Mouse (Mus musculus): Measurements from ENCODE around the gene Gapdh. TPM values are rescaled to one million over a fixed set of nuclear protein-coding genes. Genes with fewer than 3 reads are reported as not detected.

The Gapdh gene
- polyA plus RNA-seq, 1 experiment from 2014 or later = 2,787 TPM

DNA sequence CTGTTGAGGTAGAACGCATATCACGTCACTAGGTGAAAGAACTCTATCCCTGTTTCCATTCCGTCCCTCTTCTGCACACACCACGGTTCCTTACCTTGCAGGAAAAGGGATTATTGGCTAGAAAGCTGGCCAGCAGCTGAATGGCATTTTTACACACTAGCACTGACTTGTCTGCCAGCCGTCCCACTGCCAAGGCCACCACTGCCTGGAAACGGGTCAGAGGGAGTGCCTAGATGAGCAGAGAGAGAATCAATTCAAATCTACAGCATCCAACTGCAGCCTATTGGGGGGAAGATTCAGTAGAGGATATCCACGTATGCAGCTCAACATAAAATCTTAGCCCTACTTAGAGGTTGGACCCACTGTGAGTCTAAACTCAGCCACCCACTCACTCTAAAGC lies 13.3 kb upstream of the Gapdh start:
- H3K27ac ChIP-seq (replicated peaks; ENCODE audit: low read depth, low read length) = no peak overlapping the region
- ATAC-seq (ENCODE audit: insufficient number of reproducible peaks, low FRiP score, low TSS enrichment, low read depth) = no peak
- no peak overlapping the region for H3K4me2 ChIP-seq (ENCODE audit: low read depth, severe bottlenecking)
- DNase-seq (ENCODE audit: low spot score) = no peak
- no peaks in the 10 kb centered on the region for H3K27me3 ChIP-seq (ENCODE audit: control insufficient read depth, insufficient read depth, low read length)
- no peaks in the 10 kb centered on the region for H3K4me1 ChIP-seq (ENCODE audit: control insufficient read depth, insufficient read depth, low read length)
- H3K9me3 ChIP-seq (ENCODE audit: control insufficient read depth, low read length) = no peaks in the 10 kb centered on the region
- H3K36me3 ChIP-seq (ENCODE audit: control insufficient read depth, insufficient read depth, low read length) = peaks cover 71% of the 10 kb centered on the region
- 88% methylated on average over 7 of the region's 7 CpGs for WGBS
- no peak overlapping the region for H3K4me3 ChIP-seq (ENCODE audit: low read depth, low read length)
- no peak overlapping the region for H3K9ac ChIP-seq (ENCODE audit: low read length)

DNA sequence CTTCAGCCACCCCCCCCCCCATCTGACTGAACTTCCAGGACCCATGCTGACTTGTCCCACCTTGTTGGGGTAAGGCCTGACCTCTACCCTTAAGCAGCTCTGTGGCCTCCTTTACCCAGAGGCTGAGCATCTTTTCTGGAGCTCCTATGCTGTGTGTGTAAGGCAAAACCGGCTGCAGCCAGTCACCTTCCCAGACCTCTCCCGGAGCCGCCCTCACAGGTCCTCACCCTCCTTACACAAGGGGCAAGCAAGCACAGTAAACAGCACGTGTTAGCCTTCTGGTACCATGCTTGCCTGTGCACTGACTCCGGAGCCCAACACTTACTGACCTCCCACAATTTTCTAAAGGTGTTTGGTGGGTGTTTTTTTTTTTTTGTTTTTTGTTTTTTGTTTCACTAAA lies 9.2 kb upstream of the Gapdh start:
- no peak overlapping the region for H3K9ac ChIP-seq (ENCODE audit: low read length)
- H3K4me3 ChIP-seq (ENCODE audit: low read depth, low read length) = no peak overlapping the region
- no peaks in the 10 kb centered on the region for H3K9me3 ChIP-seq (ENCODE audit: control insufficient read depth, low read length)
- no peak overlapping the region for H3K4me2 ChIP-seq (ENCODE audit: low read depth, severe bottlenecking)
- H3K4me1 ChIP-seq (ENCODE audit: control insufficient read depth, insufficient read depth, low read length) = no peaks in the 10 kb centered on the region
- 89% methylated on average over 5 of the region's 5 CpGs for WGBS
- H3K36me3 ChIP-seq (ENCODE audit: control insufficient read depth, insufficient read depth, low read length) = peaks cover 81% of the 10 kb centered on the region
- no peak overlapping the region for H3K27ac ChIP-seq (replicated peaks; ENCODE audit: low read depth, low read length)
- ATAC-seq (ENCODE audit: insufficient number of reproducible peaks, low FRiP score, low TSS enrichment, low read depth) (no peak), DNase-seq (ENCODE audit: low spot score) (no peak)
- no peaks in the 10 kb centered on the region for H3K27me3 ChIP-seq (ENCODE audit: control insufficient read depth, insufficient read depth, low read length)

DNA sequence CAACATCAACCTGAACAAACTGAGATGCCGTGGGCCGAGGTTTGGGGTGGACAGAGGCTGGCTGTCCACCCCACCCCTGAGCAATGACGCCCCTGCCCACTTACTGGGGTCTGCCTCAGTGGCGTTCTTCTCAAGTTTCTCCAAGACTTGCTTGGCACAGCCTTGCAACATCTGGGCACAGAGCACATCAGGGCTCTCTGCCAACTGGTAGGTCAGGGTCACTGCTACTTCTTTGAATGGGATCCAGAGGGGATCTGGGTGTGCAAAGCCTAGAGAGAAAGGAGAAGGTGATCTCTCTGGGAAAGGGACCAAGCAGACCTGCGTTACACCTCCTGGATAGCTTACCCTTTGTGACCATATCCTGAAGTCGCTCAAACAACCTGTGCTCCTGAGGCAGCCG lies 7.0 kb upstream of the Gapdh start:
- Histone ChIP-seq H3K27ac (replicated peaks; ENCODE audit: low read depth, low read length) (no peak overlapping the region), H3K9ac (ENCODE audit: low read length) (no peak overlapping the region), H3K4me3 (ENCODE audit: low read depth, low read length) (no peak overlapping the region), H3K9me3 (ENCODE audit: control insufficient read depth, low read length) (no peaks in the 10 kb centered on the region), H3K4me2 (ENCODE audit: low read depth, severe bottlenecking) (no peak overlapping the region), H3K27me3 (ENCODE audit: control insufficient read depth, insufficient read depth, low read length) (no peaks in the 10 kb centered on the region), H3K4me1 (ENCODE audit: control insufficient read depth, insufficient read depth, low read length) (no peaks in the 10 kb centered on the region), H3K36me3 (ENCODE audit: control insufficient read depth, insufficient read depth, low read length) (peaks cover 82% of the 10 kb centered on the region)
- DNase-seq (ENCODE audit: low spot score) = no peak
- WGBS = 93% methylated on average over 7 of the region's 7 CpGs
- ATAC-seq (ENCODE audit: insufficient number of reproducible peaks, low FRiP score, low TSS enrichment, low read depth) = no peak

DNA sequence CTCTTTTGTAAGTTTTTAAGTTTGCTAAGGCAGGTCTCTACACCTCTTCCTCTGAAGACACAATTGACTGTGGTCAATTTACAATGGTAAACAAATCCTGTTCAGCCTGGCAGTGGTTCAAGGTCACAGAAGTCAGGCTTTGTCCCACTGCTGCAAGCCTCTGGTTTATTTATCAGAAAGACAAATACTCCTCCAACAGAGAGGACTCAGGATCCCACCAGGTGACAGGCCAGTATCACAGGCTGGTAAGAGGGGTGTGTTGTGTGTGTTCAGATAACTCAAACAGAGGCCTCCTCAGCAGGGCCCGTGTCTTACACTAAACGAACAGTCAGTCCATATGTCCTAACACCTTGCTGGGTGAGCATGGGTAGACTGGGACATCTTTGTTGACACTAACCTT lies 6.2 kb upstream of the Gapdh start:
- Histone ChIP-seq H3K4me2 (ENCODE audit: low read depth, severe bottlenecking) (no peak overlapping the region), H3K27me3 (ENCODE audit: control insufficient read depth, insufficient read depth, low read length) (no peaks in the 10 kb centered on the region), H3K4me1 (ENCODE audit: control insufficient read depth, insufficient read depth, low read length) (peaks cover 3% of the 10 kb centered on the region), H3K27ac (replicated peaks; ENCODE audit: low read depth, low read length) (no peak overlapping the region), H3K36me3 (ENCODE audit: control insufficient read depth, insufficient read depth, low read length) (peaks cover 77% of the 10 kb centered on the region), H3K9me3 (ENCODE audit: control insufficient read depth, low read length) (no peaks in the 10 kb centered on the region), H3K9ac (ENCODE audit: low read length) (no peak overlapping the region), H3K4me3 (ENCODE audit: low read depth, low read length) (no peak overlapping the region)
- DNase-seq (ENCODE audit: low spot score) (no peak), ATAC-seq (ENCODE audit: insufficient number of reproducible peaks, low FRiP score, low TSS enrichment, low read depth) (no peak)
- WGBS = 85% methylated on average over 2 of the region's 2 CpGs

DNA sequence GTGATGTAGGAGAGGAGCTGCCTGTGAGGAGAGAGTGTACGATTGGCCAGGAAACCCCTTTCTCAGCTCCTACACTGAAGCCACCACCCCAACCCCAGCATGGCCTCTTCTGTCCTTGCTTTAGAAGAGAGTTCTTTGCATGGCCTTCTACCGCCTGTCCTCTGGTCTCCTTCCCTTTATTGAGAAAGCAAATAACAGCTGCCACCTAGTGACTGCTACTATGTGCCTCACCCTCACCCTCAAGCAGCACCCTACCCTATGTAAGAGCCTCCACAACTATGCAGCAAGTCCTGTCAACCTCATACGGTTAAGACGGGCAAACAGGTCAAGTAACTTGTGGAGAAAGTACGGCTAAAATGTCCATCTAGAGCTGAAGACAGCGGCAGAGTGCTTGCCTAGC lies 3.9 kb upstream of the Gapdh start:
- Histone ChIP-seq H3K4me2 (ENCODE audit: low read depth, severe bottlenecking) (no peak overlapping the region; the same call in 1 of the 2 replicates), H3K27me3 (ENCODE audit: control insufficient read depth, insufficient read depth, low read length) (no peaks in the 10 kb centered on the region), H3K4me1 (ENCODE audit: control insufficient read depth, insufficient read depth, low read length) (peaks cover 16% of the 10 kb centered on the region), H3K36me3 (ENCODE audit: control insufficient read depth, insufficient read depth, low read length) (peaks cover 59% of the 10 kb centered on the region), H3K9me3 (ENCODE audit: control insufficient read depth, low read length) (no peaks in the 10 kb centered on the region), H3K9ac (ENCODE audit: low read length) (no peak overlapping the region), H3K4me3 (ENCODE audit: low read depth, low read length) (no peak overlapping the region), H3K27ac (replicated peaks; ENCODE audit: low read depth, low read length) (no peak overlapping the region)
- ATAC-seq (ENCODE audit: insufficient number of reproducible peaks, low FRiP score, low TSS enrichment, low read depth) = no peak
- WGBS = 89% methylated on average over 6 of the region's 6 CpGs
- no peak for DNase-seq (ENCODE audit: low spot score)

DNA sequence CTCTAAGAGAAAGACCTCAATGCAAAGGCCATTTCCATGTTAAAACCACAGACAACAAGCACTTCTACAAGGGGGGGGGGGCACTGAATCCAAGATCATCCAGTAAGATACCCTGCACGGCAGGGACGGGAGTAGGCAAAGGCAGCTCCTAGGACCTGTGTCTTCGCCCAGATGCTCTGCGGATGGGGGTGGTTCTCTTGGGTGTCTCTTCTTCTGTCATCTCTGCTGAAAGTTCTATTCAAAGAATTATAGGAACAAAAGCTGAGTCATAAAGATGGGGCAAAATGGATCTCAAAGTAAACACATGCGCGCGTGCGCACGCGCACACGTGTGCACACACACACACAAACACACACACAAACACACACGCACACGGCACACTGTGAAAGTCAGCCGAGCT lies 1.8 kb upstream of the Gapdh start:
- Histone ChIP-seq H3K27me3 (ENCODE audit: control insufficient read depth, insufficient read depth, low read length) (no peaks in the 10 kb centered on the region), H3K36me3 (ENCODE audit: control insufficient read depth, insufficient read depth, low read length) (peaks cover 50% of the 10 kb centered on the region), H3K4me1 (ENCODE audit: control insufficient read depth, insufficient read depth, low read length) (peaks cover 24% of the 10 kb centered on the region), H3K4me3 (ENCODE audit: low read depth, low read length) (no peak overlapping the region), H3K9me3 (ENCODE audit: control insufficient read depth, low read length) (no peaks in the 10 kb centered on the region), H3K4me2 (ENCODE audit: low read depth, severe bottlenecking) (no peak overlapping the region), H3K9ac (ENCODE audit: low read length) (no peak overlapping the region), H3K27ac (replicated peaks; ENCODE audit: low read depth, low read length) (no peak overlapping the region)
- ATAC-seq (ENCODE audit: insufficient number of reproducible peaks, low FRiP score, low TSS enrichment, low read depth) (no peak), DNase-seq (ENCODE audit: low spot score) (no peak)
- 92% methylated on average over 14 of the region's 14 CpGs for WGBS

DNA sequence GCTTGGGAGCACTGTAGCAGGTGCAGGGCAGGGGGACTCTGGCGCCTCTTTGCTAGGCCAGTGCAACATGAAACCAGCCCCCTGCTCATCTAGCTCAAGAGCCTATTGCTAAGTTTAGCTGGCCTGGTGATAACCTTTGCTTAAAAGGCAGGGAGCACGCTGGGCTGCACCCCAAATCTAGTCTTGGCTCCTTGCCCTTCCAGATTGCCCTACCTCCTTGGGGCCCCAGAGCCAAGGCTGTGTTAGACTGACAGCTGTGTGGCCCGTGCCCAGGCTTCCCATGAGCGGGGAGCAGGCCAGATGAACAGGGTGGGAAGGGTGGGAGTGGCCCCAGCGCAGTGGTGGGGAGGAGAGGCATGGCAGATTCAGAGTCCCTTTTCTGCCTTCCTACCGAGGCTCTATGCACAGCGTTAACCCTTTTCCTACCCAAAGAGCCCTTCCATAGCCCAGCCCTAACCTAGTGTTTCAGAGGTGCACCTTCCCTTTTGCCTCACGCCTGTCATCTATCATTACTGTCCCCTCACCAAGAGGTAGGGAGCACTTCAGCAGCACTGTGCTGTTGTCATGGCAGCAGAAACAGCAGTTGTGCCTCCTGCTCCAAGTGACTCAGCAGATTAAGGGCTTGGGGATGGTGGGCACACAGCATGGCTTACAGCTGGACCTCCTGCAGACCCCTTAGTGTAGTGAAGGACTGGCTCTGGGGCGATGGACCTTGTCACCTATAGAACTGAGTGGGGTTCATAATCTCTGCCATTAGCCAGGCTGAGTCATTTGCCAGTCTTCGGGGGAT lies 789 bp upstream of the Gapdh start:
- Histone ChIP-seq H3K27me3 (ENCODE audit: control insufficient read depth, insufficient read depth, low read length) (no peaks in the 10 kb centered on the region), H3K4me3 (ENCODE audit: low read depth, low read length) (peak overlapping the region; percentile 2; the same call in 1 of the 2 replicates), H3K4me1 (ENCODE audit: control insufficient read depth, insufficient read depth, low read length) (peaks cover 24% of the 10 kb centered on the region), H3K36me3 (ENCODE audit: control insufficient read depth, insufficient read depth, low read length) (peaks cover 44% of the 10 kb centered on the region), H3K9ac (ENCODE audit: low read length) (no peak overlapping the region; the same call in 1 of the 2 replicates), H3K9me3 (ENCODE audit: control insufficient read depth, low read length) (no peaks in the 10 kb centered on the region), H3K27ac (replicated peaks; ENCODE audit: low read depth, low read length) (peak overlapping the region; percentile 66), H3K4me2 (ENCODE audit: low read depth, severe bottlenecking) (peak overlapping the region; percentile 96)
- 24% methylated on average over 10 of the region's 10 CpGs for WGBS
- DNase-seq (ENCODE audit: low spot score) (peak; percentile 42), ATAC-seq (ENCODE audit: insufficient number of reproducible peaks, low FRiP score, low TSS enrichment, low read depth) (no peak)

DNA sequence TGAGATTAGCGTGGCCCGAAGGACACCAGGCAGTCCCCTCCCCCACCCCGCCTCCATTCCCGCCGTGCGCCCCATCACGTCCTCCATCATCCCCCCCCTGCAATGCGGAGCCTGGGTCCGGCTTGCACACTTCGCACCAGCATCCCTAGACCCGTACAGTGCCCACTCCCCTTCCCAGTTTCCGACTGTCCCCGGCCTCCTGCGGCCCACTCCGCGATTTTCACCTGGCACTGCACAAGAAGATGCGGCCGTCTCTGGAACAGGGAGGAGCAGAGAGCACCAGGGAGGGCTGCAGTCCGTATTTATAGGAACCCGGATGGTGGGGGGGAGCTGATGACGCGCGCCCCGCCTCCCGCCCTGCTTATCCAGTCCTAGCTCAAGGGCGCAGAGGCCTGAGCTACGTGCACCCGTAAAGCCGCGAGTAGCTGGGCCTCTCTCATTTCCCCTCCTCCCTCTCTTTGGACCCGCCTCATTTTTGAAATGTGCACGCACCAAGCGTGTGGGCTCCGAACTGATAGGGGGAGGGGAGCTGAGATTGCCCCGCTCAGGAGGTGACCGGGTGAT lies 857 bp downstream of the Gapdh start:
- Histone ChIP-seq H3K9me3 (ENCODE audit: control insufficient read depth, low read length) (no peaks in the 10 kb centered on the region), H3K27me3 (ENCODE audit: control insufficient read depth, insufficient read depth, low read length) (no peaks in the 10 kb centered on the region), H3K4me3 (ENCODE audit: low read depth, low read length) (peak overlapping the region; percentile 97), H3K4me1 (ENCODE audit: control insufficient read depth, insufficient read depth, low read length) (peaks cover 24% of the 10 kb centered on the region), H3K27ac (replicated peaks; ENCODE audit: low read depth, low read length) (peak overlapping the region; percentile 90), H3K9ac (ENCODE audit: low read length) (peak overlapping the region; percentile 99), H3K4me2 (ENCODE audit: low read depth, severe bottlenecking) (peak overlapping the region; percentile 96), H3K36me3 (ENCODE audit: control insufficient read depth, insufficient read depth, low read length) (peaks cover 32% of the 10 kb centered on the region)
- WGBS = under 1% methylated on average over 34 of the region's 36 CpGs
- peak; percentile 89 for ATAC-seq (ENCODE audit: insufficient number of reproducible peaks, low FRiP score, low TSS enrichment, low read depth)
- DNase-seq (ENCODE audit: low spot score) = peak; percentile 98
